Mouse (Mus musculus) heart, postnatal 0 days (tissue): ENCODE results near the gene Hdac6. TPM values are rescaled to one million over a fixed set of nuclear protein-coding genes. Genes with fewer than 3 reads are reported as not detected.
"Not testable (repeated sequence)": the region's sequence is repeated elsewhere in the genome, so short reads cannot be mapped to it uniquely, and the experiment has no call there.

Experiments used
- ATAC-seq: fragments of 200-750 bp; cut with Nextera tagmentation; 2 replicates; pipeline ENCODE4 v1.8.0; 2017; ENCODE audit warnings: low read depth, moderate number of reproducible peaks, moderate library complexity; ENCODE audit not compliant: insufficient read depth
- DNase-seq: peaks from one replicate; pipeline ENCODE4 v3.0.0-alpha.2; 2016; ENCODE audit warnings: low spot score
- H3K27ac ChIP-seq: fragments of 300-500 bp; sonication (generic); 2 replicates; pipeline ENCODE4 v1.5.1; 2014; ENCODE audit warnings: low read depth, mild to moderate bottlenecking
- H3K27me3 ChIP-seq: fragments of 300-500 bp; sonication (generic); 2 replicates; pipeline ENCODE4 v1.6.1; 2014; ENCODE audit warnings: low read length, mixed read lengths; ENCODE audit not compliant: control insufficient read depth, insufficient read depth
- H3K36me3 ChIP-seq: fragments of 300-500 bp; sonication (generic); replicated peaks from 2 replicates; pipeline ENCODE4 v1.6.1; 2014; ENCODE audit warnings: low read length, mixed read lengths; ENCODE audit not compliant: control insufficient read depth, insufficient read depth
- H3K4me1 ChIP-seq: fragments of 300-500 bp; sonication (generic); 2 replicates; pipeline ENCODE4 v1.6.1; 2014; ENCODE audit warnings: antibody characterized with exemption; ENCODE audit not compliant: control insufficient read depth, insufficient read depth
- H3K4me2 ChIP-seq: fragments of 300-500 bp; sonication (generic); 2 replicates; pipeline ENCODE4 v1.6.1; 2014; ENCODE audit warnings: low read depth, mild to moderate bottlenecking, low read length, moderate library complexity
- H3K4me3 ChIP-seq: fragments of 300-500 bp; sonication (generic); 2 replicates; pipeline ENCODE4 v1.5.1; 2014; ENCODE audit warnings: low read depth, low read length
- H3K9ac ChIP-seq: fragments of 300-500 bp; sonication (generic); replicated peaks from 2 replicates; pipeline ENCODE4 v1.6.1; 2014; ENCODE audit warnings: low read depth, low read length, mixed read lengths
- H3K9me3 ChIP-seq: fragments of 300-500 bp; sonication (generic); replicated peaks from 2 replicates; pipeline ENCODE4 v1.6.1; 2016; ENCODE audit warnings: low read length; ENCODE audit not compliant: control insufficient read depth
- CTCF ChIP-seq: IDR thresholded peaks from 2 replicates; pipeline ENCODE4 v1.5.1; 2016; ENCODE audit warnings: antibody characterized with exemption, control low read depth, low read depth
- EP300 ChIP-seq: IDR thresholded peaks from 2 replicates; pipeline ENCODE4 v1.6.1; 2016; ENCODE audit warnings: antibody characterized with exemption, low read depth
- WGBS: fragments of 180-500 bp; shearing (Covaris S2); extraction: QIAGEN DNeasy Blood & Tissue Kit; methylation state at CpG from one replicate; pipeline ENCODE4 v1.1.7; 2014; 5-methylcytosine and 5-hydroxymethylcytosine counted together
- polyA plus RNA-seq: library from polyadenylated mRNA; unstranded; fragments of >200 nt; fragmentation: Nextera tagmentation; extraction: Ambion mirVana; gene quantifications from 2 replicates; pipeline ENCODE4 v1.2.1, GENCODE M21; 2015
- total RNA-seq: library from RNA; depleted of rRNA; stranded (reverse); fragments of >200 nt; gene quantifications from 2 replicates; pipeline ENCODE4 v1.2.3, GENCODE M21; 2014; ENCODE audit warnings: low replicate concordance

Hdac6 gene
- total and polyA plus RNA-seq, 2 experiments from 2014 or later: 18.4 to 28.6 TPM

- H3K36me3 ChIP-seq: no peaks in the 10 kb centered on the region
- TF ChIP-seq EP300 (no peak), CTCF (no peak)
- H3K27me3 ChIP-seq: peaks cover 45% of the 10 kb centered on the region
- DNase-seq: no peak
- WGBS: 13% methylated on average over 36 of the region's 40 CpGs
- no peak for ATAC-seq
- H3K4me2 ChIP-seq: no peak within 1 kb of the TSS
- H3K9me3 ChIP-seq: no peaks in the 10 kb centered on the region
- H3K9ac ChIP-seq: no peak within 1 kb of the TSS
- no peaks in the 10 kb centered on the region for H3K4me1 ChIP-seq
- H3K27ac ChIP-seq: no peak within 1 kb of the TSS
- H3K4me3 ChIP-seq: no peak within 1 kb of the TSS
These were observed 27.9 kb downstream of the Hdac6 start, which contains the start of gene Pcsk1n for GRCm38 (mm10) chrX:7919601-7920383. Gene Pcsk1n, plus strand, starts transcription at chrX:7919822.

GRCm38 (mm10) chrX:7917960-7918359, 29.7 kb downstream of the Hdac6 start:
- not testable (repeated sequence) for H3K36me3 ChIP-seq, H3K4me3 ChIP-seq, DNase-seq, H3K4me1 ChIP-seq, H3K27ac ChIP-seq, ATAC-seq, H3K9me3 ChIP-seq, H3K9ac ChIP-seq, H3K4me2 ChIP-seq
- 65% methylated on average over 6 of the region's 6 CpGs for WGBS
- peaks cover 33% of the 10 kb centered on the region for H3K27me3 ChIP-seq

- not testable (repeated sequence) for H3K27ac ChIP-seq, DNase-seq, H3K9ac ChIP-seq, H3K36me3 ChIP-seq, H3K4me2 ChIP-seq, H3K4me1 ChIP-seq, H3K9me3 ChIP-seq, H3K4me3 ChIP-seq
- peaks cover 14% of the 10 kb centered on the region for H3K27me3 ChIP-seq
- WGBS: 11% methylated on average over 3 of the region's 3 CpGs
- 0 out of 2 replicates have a peak, but pooled peaks have one; percentile 57 for ATAC-seq
These were observed 32.0 kb downstream of the Hdac6 start for GRCm38 (mm10) chrX:7915669-7916068.

GRCm38 (mm10) chrX:7910473-7910872, 37.2 kb downstream of the Hdac6 start:
- Histone ChIP-seq H3K27ac (no peak overlapping the region), H3K4me3 (no peak overlapping the region), H3K27me3 (no peaks in the 10 kb centered on the region), H3K9me3 (no peaks in the 10 kb centered on the region), H3K4me1 (no peaks in the 10 kb centered on the region), H3K4me2 (no peak overlapping the region), H3K36me3 (0 out of 2 replicates have a peak, but pooled peaks cover 9% of the 10 kb centered on the region), H3K9ac (no peak overlapping the region)
- no peak for DNase-seq
- TF ChIP-seq EP300 (no peak), CTCF (peak; percentile 27; the same call in 1 of the 2 replicates)
- no peak; the same call in 1 of the 2 replicates for ATAC-seq
- WGBS: 51% methylated on average over 6 of the region's 6 CpGs

GRCm38 (mm10) chrX:7909242-7909641, 38.4 kb downstream of the Hdac6 start, which contains the start of gene Gm10490:
Gene Gm10490, plus strand, starts transcription at chrX:7909542.
- DNase-seq, H3K9me3 ChIP-seq, H3K4me2 ChIP-seq, H3K27me3 ChIP-seq, ATAC-seq, H3K4me1 ChIP-seq, H3K36me3 ChIP-seq, H3K9ac ChIP-seq, H3K4me3 ChIP-seq, H3K27ac ChIP-seq: not testable (repeated sequence)
- WGBS: 80% methylated on average over 4 of the region's 4 CpGs

- H3K9ac ChIP-seq: no peak within 1 kb of the TSS
- TF ChIP-seq CTCF (no peak), EP300 (no peak)
These were observed 40.0 kb downstream of the Hdac6 start, which contains the start of gene Gm10491 for GRCm38 (mm10) chrX:7907735-7908134. Gene Gm10491, minus strand, starts transcription at chrX:7907835.

More at GRCm38 (mm10) chrX:7907735-7908134, 40.0 kb downstream of the Hdac6 start, which contains the start of gene Gm10491:
- no peaks in the 10 kb centered on the region for H3K9me3 ChIP-seq
- H3K4me3 ChIP-seq: no peak within 1 kb of the TSS
- H3K27me3 ChIP-seq: no peaks in the 10 kb centered on the region
- DNase-seq (no peak), ATAC-seq (no peak)
- no peaks in the 10 kb centered on the region for H3K4me1 ChIP-seq
- H3K27ac ChIP-seq: no peak within 1 kb of the TSS
- peaks cover 13% of the 10 kb centered on the region; the same call in 1 of the 2 replicates for H3K36me3 ChIP-seq
- WGBS: 73% methylated on average over 5 of the region's 5 CpGs
- H3K4me2 ChIP-seq: no peak within 1 kb of the TSS
